Mouse (Mus musculus) retina, postnatal 1 day (tissue): ENCODE measurements around the gene Olfr1361.

Experiments used
- DNase-seq: peaks from one replicate; pipeline ENCODE4 v3.0.0-alpha.2; 2012

The Olfr1361 gene

GRCm38 (mm10) chr13:21663286-21663685 is at the start of gene Olfr1361:
Gene Olfr1361 (minus strand): TSS chr13:21663386.
- DNase-seq: no peak

GRCm38 (mm10) chr13:21711698-21712097 is 48.5 kb upstream of the Olfr1361 start:
- no peak for DNase-seq

DNA sequence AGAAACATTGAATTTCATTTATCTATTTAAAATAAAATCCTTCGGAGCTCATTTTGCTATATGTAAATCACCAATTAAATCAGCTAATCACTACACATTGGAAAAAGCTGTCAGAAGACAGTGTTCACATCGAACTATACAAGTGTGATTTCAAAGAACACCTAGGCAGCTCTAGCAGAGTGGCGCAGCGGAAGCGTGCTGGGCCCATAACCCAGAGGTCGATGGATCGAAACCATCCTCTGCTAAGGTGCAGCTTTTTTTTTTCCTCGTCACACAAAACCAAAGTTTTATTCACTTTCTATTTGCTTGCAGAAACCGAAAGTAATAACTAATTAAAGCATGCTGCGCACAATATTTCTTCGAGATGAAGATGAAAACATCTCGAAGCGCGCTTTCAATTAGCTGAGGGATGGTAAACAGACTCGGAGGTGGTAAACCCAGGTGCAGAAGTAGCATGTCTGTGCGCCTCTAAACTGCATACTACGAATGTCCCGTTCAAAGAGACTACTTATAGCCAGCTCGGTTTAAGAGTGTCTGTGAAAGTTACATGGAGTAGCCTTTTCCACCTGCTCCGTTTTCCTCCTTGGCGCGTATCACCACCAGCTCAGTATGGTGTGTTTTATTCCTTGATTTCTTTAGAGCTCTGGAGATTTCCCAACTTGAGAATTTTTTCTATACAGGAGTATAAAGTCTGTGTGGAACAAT is 47.8 kb upstream of the Olfr1361 start:
- DNase-seq: peak; percentile 85

DNA sequence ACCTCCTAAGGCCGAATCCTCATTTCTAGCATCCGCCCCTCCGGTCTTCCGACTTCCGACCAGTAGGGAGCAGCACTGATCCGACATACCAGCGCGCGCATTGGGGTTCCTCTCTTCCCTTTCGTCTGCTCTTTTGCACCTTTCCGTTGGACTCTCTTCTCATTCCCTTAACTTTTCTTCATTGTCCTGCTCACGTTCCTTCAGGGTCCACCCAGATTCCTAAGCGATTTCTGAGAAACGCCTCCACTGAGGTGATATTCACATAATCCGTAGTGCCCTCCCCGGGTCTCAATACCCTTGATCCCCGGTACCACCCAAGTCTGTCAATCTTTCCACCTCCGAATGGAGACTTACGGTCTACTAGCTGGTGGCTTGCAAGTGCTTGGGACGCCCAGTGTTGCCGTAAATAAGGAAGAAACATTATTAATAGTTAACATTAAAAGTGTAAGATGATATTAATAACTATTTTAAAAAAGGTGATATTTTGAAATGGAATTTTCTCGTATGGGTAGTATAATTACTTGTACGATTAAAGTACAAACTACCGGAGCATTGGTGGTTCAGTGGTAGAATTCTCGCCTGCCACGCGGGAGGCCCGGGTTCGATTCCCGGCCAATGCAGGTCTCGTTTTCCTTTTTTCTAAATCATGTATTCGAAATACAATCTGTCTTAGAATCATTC is 47.0 kb upstream of the Olfr1361 start:
- peak; percentile 92 for DNase-seq

DNA sequence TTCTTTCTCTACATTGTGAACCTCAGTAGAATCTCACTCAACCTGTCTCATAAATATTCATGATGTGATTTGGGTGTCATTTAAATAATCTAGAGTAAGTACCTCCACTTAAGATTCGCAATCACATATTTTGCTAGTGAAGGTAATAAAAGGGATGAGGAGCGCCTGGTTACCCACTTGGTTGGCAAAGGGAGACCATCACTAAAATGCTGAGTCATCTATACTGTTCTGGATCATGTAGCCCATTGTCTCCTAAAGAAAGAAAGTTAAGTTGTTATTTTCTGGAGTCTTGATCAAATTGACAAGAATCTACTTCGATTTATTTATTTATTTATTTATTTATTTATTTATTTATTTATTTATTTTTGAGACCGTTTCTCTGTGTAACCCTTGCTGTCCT is 43.5 kb upstream of the Olfr1361 start:
- DNase-seq: no peak

- DNase-seq: no peak
Measured at GRCm38 (mm10) chr13:21697811-21698210, 34.6 kb upstream of the Olfr1361 start, which contains the start of gene Olfr1359. Gene Olfr1359 (plus strand): TSS chr13:21698111.

GRCm38 (mm10) chr13:21677305-21677704 is 14.1 kb upstream of the Olfr1361 start, which contains the start of gene Olfr1360:
Gene Olfr1360 (minus strand): TSS chr13:21677405.
- no peak for DNase-seq

DNA sequence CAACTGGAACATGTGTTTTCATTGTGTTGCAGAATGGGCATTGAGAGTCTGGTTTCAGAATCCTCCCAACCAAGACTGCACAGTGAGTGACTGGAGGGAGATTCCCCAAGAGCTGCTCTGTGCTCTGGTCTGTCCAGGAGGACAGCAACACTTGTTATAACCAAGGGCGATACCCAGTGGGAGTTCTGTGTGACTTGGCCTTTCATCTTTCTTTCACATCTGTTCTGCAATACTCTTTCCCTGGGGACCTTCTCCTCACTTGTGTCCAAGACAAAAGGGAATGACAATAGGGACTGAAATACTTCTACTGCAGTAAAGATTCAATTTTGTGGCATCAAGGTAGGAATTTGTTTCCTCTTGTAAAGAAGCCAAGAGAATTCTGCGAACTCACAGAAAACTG is 20.8 kb downstream of the Olfr1361 start, which contains the start of gene Olfr11:
Gene Olfr11 (minus strand): TSS at position 101 of the 400 bp plus-strand sequence.
- DNase-seq: no peak

GRCm38 (mm10) chr13:21613922-21614321 is 49.3 kb downstream of the Olfr1361 start, which contains the start of gene Olfr1362:
Gene Olfr1362 (minus strand): TSS chr13:21614022.
- DNase-seq: no peak
